Mouse (Mus musculus) R1 (cell line): Measurements from ENCODE around the gene Gm9857.
A peak's percentile ranks its signal among the peaks of the same experiment; 100 is the strongest.

Source experiments
- DNase-seq: peaks from one replicate; pipeline ENCODE4 v3.0.0-alpha.2; 2018; ENCODE audit warnings: low read depth, low spot score

Gene Gm9857

GRCm38 (mm10) chr3:108925677-108926076 is 14.6 kb downstream of the Gm9857 start:
- DNase-seq = no peak

- no peak for DNase-seq
Observed at GRCm38 (mm10) chr3:108921822-108922221, 18.4 kb downstream of the Gm9857 start.

- no peak for DNase-seq
Observed at GRCm38 (mm10) chr3:108920442-108921070, 19.7 kb downstream of the Gm9857 start.

- no peak for DNase-seq
Observed at GRCm38 (mm10) chr3:108918852-108919251, 21.4 kb downstream of the Gm9857 start.

GRCm38 (mm10) chr3:108917986-108918385 is 22.3 kb downstream of the Gm9857 start:
- DNase-seq = peak; percentile 57

- no peak for DNase-seq
Observed at GRCm38 (mm10) chr3:108916857-108917256, 23.4 kb downstream of the Gm9857 start.

- no peak for DNase-seq
Observed at GRCm38 (mm10) chr3:108915999-108916398, 24.2 kb downstream of the Gm9857 start.

GRCm38 (mm10) chr3:108911548-108912413 is 28.5 kb downstream of the Gm9857 start, which contains the start of gene Prpf38b:
Gene Prpf38b (minus strand): TSS chr3:108911727.
- DNase-seq = peak; percentile 97

GRCm38 (mm10) chr3:108911081-108911547 is 29.1 kb downstream of the Gm9857 start:
- DNase-seq = peak; percentile 84

- DNase-seq = peak; percentile 40
Observed at GRCm38 (mm10) chr3:108910303-108911080, 29.8 kb downstream of the Gm9857 start.

- DNase-seq = peak; percentile 10
Observed at GRCm38 (mm10) chr3:108902934-108903333, 37.3 kb downstream of the Gm9857 start.

GRCm38 (mm10) chr3:108902038-108902437 is 38.2 kb downstream of the Gm9857 start:
- DNase-seq = peak; percentile 54

GRCm38 (mm10) chr3:108900681-108901080 is 39.6 kb downstream of the Gm9857 start:
- DNase-seq = no peak

GRCm38 (mm10) chr3:108900147-108900546 is 40.1 kb downstream of the Gm9857 start:
- DNase-seq = no peak

- peak; percentile 11 for DNase-seq
Observed at GRCm38 (mm10) chr3:108898640-108899039, 41.6 kb downstream of the Gm9857 start.

GRCm38 (mm10) chr3:108892914-108893313 is 47.3 kb downstream of the Gm9857 start:
- no peak for DNase-seq

GRCm38 (mm10) chr3:108892080-108892479 is 48.2 kb downstream of the Gm9857 start:
- DNase-seq = no peak
